Mouse (Mus musculus) spleen, adult 2 months (tissue): ENCODE measurements around the gene Gm20817. TPM values are rescaled to one million over a fixed set of nuclear protein-coding genes. Genes with fewer than 3 reads are reported as not detected.
"Not testable (repeated sequence)": the region's sequence is repeated elsewhere in the genome, so short reads cannot be mapped to it uniquely, and the experiment has no call there.

Experiments used
- DNase-seq, 2 experiments: peaks; one replicate each; pipeline versions ENCODE4 v3.0.0 to v3.0.0-alpha.2; 2012 to 2021; ENCODE audit warnings: low spot score in 2 of 2, low read depth in 1 of 2
- H3K27ac ChIP-seq: fragments of 200-500 bp; 2 replicates; pipeline ENCODE4 v1.5.1; 2012; ENCODE audit warnings: low read length, inconsistent platforms; ENCODE audit not compliant: insufficient read depth
- H3K27me3 ChIP-seq: fragments of 200-500 bp; 2 replicates; pipeline ENCODE4 v1.6.1; 2012; ENCODE audit warnings: mild to moderate bottlenecking, moderate library complexity, low read length, inconsistent platforms; ENCODE audit not compliant: control insufficient read depth, insufficient read depth
- H3K36me3 ChIP-seq: fragments of 200-500 bp; 2 replicates; pipeline ENCODE4 v1.6.1; 2012; ENCODE audit warnings: mild to moderate bottlenecking, low read length, inconsistent platforms; ENCODE audit not compliant: control insufficient read depth, insufficient read depth
- H3K4me1 ChIP-seq: fragments of 200-500 bp; 2 replicates; pipeline ENCODE4 v1.6.1; 2011; ENCODE audit warnings: inconsistent platforms; ENCODE audit not compliant: control insufficient read depth, insufficient read depth, insufficient read length
- H3K4me3 ChIP-seq: fragments of 200-500 bp; 2 replicates; pipeline ENCODE4 v1.5.1; 2011; ENCODE audit warnings: mild to moderate bottlenecking, inconsistent platforms; ENCODE audit not compliant: insufficient read depth, insufficient read length; ENCODE audit errors: extremely low read depth
- WGBS: fragments of 180-500 bp; shearing (Covaris S2); methylation state at CpG from one replicate; pipeline ENCODE4 v1.1.7; 2018; 5-methylcytosine and 5-hydroxymethylcytosine counted together
- polyA plus RNA-seq: library from polyadenylated mRNA; depleted of rRNA; stranded (reverse); fragments of >200 nt; gene quantifications from 2 replicates; pipeline ENCODE4 v1.2.3, GENCODE M21; 2012; rRNA removed

The Gm20817 gene
- not detected in 2 replicates for polyA plus RNA-seq

- not testable (repeated sequence) for H3K4me1 ChIP-seq, H3K27me3 ChIP-seq, H3K36me3 ChIP-seq, DNase-seq, H3K27ac ChIP-seq, H3K4me3 ChIP-seq
- WGBS, result no CpG with 5 or more reads among the region's 5 CpGs
Measured at GRCm38 (mm10) chrY:68832628-68833027, at the start of gene Gm20817. Gene Gm20817, minus strand, starts transcription at chrY:68832728.
